Mouse (Mus musculus): ENCODE results near the gene Smn1. TPM values are rescaled to one million over a fixed set of nuclear protein-coding genes. Genes with fewer than 3 reads are reported as not detected.

The Smn1 gene
- polyA plus RNA-seq, 1 experiment from 2014 or later: 91.0 TPM

Other genes with a start within 250 kb of the Smn1 start
- 1.8 and 2.0 TPM in 2 replicates for gene Cartpt, start 223.8 kb upstream of the Smn1 start, polyA plus RNA-seq (2014; fragmentation: Nextera tagmentation; extraction: Ambion mirVana)
- gene Mccc2, start 109.2 kb upstream of the Smn1 start, polyA plus RNA-seq (2014; fragmentation: Nextera tagmentation; extraction: Ambion mirVana): 33.0 and 37.7 TPM in 2 replicates
- 25.7 and 31.2 TPM in 2 replicates for gene Bdp1, start 20.8 kb upstream of the Smn1 start, polyA plus RNA-seq (2014; fragmentation: Nextera tagmentation; extraction: Ambion mirVana)
- gene Serf1, start 16.8 kb upstream of the Smn1 start, polyA plus RNA-seq (2014; fragmentation: Nextera tagmentation; extraction: Ambion mirVana): 185 and 203 TPM in 2 replicates
- gene Naip2, start 77.2 kb downstream of the Smn1 start, polyA plus RNA-seq (2014; fragmentation: Nextera tagmentation; extraction: Ambion mirVana): 0.12 and 0.17 TPM in 2 replicates
- 0.16 and 0.27 TPM in 2 replicates for gene Naip5, start 121.5 kb downstream of the Smn1 start, polyA plus RNA-seq (2014; fragmentation: Nextera tagmentation; extraction: Ambion mirVana)
- gene Naip6, start 192.8 kb downstream of the Smn1 start, polyA plus RNA-seq (2014; fragmentation: Nextera tagmentation; extraction: Ambion mirVana): 0.04 and 0.05 TPM in 2 replicates